Mouse (Mus musculus) forebrain, embryonic 11.5 days (tissue): Measurements from ENCODE around the gene Syna. TPM values are rescaled to one million over a fixed set of nuclear protein-coding genes. Genes with fewer than 3 reads are reported as not detected.

Experiments used
- ATAC-seq: fragments of 200-750 bp; cut with Nextera tagmentation; replicated peaks from 2 replicates; pipeline ENCODE4 v1.8.0; 2017; ENCODE audit warnings: moderate TSS enrichment; ENCODE audit not compliant: low FRiP score
- DNase-seq: peaks from one replicate; pipeline ENCODE4 v3.0.0-alpha.2; 2017; ENCODE audit warnings: low spot score
- H3K27ac ChIP-seq: fragments of 300-500 bp; sonication (generic); 2 replicates; pipeline ENCODE4 v1.5.1; 2014; ENCODE audit warnings: low read depth, low read length
- H3K27me3 ChIP-seq: fragments of 300-500 bp; sonication (generic); 2 replicates; pipeline ENCODE4 v1.6.1; 2014; ENCODE audit warnings: mild to moderate bottlenecking, low read length, mixed read lengths; ENCODE audit not compliant: control insufficient read depth, insufficient read depth
- H3K36me3 ChIP-seq: fragments of 300-500 bp; sonication (generic); 2 replicates; pipeline ENCODE4 v1.6.1; 2014; ENCODE audit warnings: mild to moderate bottlenecking, low read length, moderate library complexity, mixed read lengths; ENCODE audit not compliant: control insufficient read depth, insufficient read depth
- H3K4me1 ChIP-seq: fragments of 300-500 bp; sonication (generic); replicated peaks from 2 replicates; pipeline ENCODE4 v1.6.1; 2014; ENCODE audit warnings: low read length, mixed read lengths; ENCODE audit not compliant: control insufficient read depth, insufficient read depth
- H3K4me2 ChIP-seq: fragments of 300-500 bp; sonication (generic); 2 replicates; pipeline ENCODE4 v1.6.1; 2014; ENCODE audit warnings: low read depth, mild to moderate bottlenecking, low read length, moderate library complexity, mixed read lengths; ENCODE audit not compliant: severe bottlenecking
- H3K4me3 ChIP-seq: fragments of 300-500 bp; sonication (generic); 2 replicates; pipeline ENCODE4 v1.5.1; 2014; ENCODE audit warnings: low read depth, low read length
- H3K9ac ChIP-seq: fragments of 300-500 bp; sonication (generic); 2 replicates; pipeline ENCODE4 v1.6.1; 2014; ENCODE audit warnings: low read length
- H3K9me3 ChIP-seq: fragments of 300-500 bp; sonication (generic); 2 replicates; pipeline ENCODE4 v1.6.1; 2016; ENCODE audit warnings: low read length, mixed read lengths; ENCODE audit not compliant: control insufficient read depth
- WGBS: fragments of 180-500 bp; shearing (Covaris S2); extraction: QIAGEN DNeasy Blood & Tissue Kit; methylation state at CpG from one replicate; pipeline ENCODE4 v1.1.7; 2014; 5-methylcytosine and 5-hydroxymethylcytosine counted together
- polyA plus RNA-seq: library from polyadenylated mRNA; unstranded; fragments of >200 nt; fragmentation: Nextera tagmentation; extraction: Ambion mirVana; gene quantifications from 2 replicates; pipeline ENCODE4 v1.2.1, GENCODE M21; 2014

Gene Syna
- polyA plus RNA-seq, 1 experiment from 2014 or later = not detected

DNA sequence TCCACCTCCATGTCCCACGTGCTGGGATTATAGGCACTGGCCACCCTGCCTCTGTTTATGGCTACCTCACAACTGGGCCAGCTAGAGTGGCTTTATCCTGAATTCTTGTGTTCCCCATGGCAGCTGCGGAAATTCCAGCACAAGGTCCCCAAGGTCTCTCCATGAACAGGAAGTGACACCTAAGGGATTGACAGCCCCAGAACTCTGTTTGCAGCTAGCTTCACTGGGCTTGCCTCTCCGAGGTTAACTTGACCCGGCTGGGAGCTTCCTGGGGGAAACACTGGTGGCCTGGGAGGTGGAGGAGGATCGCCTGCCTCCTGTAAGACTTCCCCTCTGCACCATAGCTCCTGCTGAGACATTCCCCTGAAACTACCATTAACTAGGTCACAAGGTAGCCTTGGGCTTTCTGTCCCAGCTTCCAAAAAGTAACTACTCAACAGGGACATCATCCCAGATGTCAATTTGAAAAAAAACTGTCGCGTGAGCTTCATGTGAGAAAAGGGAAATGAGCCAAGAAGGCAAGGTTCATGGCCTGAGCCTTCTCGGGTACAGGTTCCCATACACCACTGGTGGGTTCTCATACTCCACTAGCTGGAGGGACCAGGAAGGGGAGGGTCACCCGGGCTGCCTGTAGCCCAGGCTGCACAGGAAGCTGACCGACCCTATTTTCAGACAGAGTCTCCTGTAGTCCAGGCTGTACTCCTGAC, 12.7 kb upstream of the Syna start:
- no peaks in the 10 kb centered on the region; the same call in 1 of the 2 replicates for H3K4me1 ChIP-seq
- no peak for DNase-seq
- no peaks in the 10 kb centered on the region for H3K9me3 ChIP-seq
- no peak for ATAC-seq
- no peaks in the 10 kb centered on the region for H3K36me3 ChIP-seq
- H3K27me3 ChIP-seq = no peaks in the 10 kb centered on the region
- 0 out of 2 replicates have a peak overlapping the region, but pooled peaks have one; percentile 38 for H3K4me3 ChIP-seq
- H3K27ac ChIP-seq = no peak overlapping the region
- H3K9ac ChIP-seq = no peak overlapping the region
- H3K4me2 ChIP-seq = peak overlapping the region; percentile 65
- WGBS = 48% methylated on average over 10 of the region's 10 CpGs

- H3K4me1 ChIP-seq = no peaks in the 10 kb centered on the region; the same call in 1 of the 2 replicates
- no peaks in the 10 kb centered on the region for H3K9me3 ChIP-seq
- peak overlapping the region; percentile 65 for H3K4me2 ChIP-seq
- H3K4me3 ChIP-seq = peak overlapping the region; percentile 38
- no peaks in the 10 kb centered on the region for H3K27me3 ChIP-seq
- H3K36me3 ChIP-seq = no peaks in the 10 kb centered on the region
- ATAC-seq = peak; percentile 67
- DNase-seq = peak; percentile 63
- H3K27ac ChIP-seq = no peak overlapping the region; the same call in 1 of the 2 replicates
- H3K9ac ChIP-seq = peak overlapping the region; percentile 55
- WGBS = 3% methylated on average over 23 of the region's 23 CpGs
Measured at GRCm38 (mm10) chr5:134571730-134572507, 11.9 kb upstream of the Syna start.

DNA sequence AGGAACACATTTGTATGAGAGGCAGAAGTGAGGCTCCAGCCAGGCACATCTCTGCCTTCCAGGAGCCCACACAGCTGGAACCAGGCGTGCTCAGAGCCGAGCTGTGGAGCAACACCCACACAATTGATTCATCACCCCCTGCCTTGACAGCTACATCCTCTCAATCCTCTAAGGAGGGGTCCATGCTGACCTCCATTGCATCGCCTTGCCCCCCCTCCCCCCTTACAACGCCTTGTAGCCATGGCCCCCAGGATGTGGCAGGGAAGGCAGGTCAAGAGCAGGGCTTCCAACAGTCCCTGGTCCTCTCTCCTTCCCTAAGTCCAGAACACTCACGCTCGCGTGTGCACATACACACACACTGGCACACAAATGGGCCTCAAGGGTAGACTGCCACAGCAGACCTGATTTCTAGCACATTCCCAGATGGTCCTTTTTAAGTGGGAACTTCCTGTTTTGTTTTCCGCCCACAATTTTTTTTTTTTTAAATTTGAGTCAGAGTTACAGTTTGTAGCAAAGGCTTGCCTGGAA, 9.1 kb upstream of the Syna start:
- Histone ChIP-seq H3K27ac (no peak overlapping the region), H3K36me3 (no peaks in the 10 kb centered on the region), H3K4me1 (no peaks in the 10 kb centered on the region; the same call in 1 of the 2 replicates), H3K4me3 (no peak overlapping the region), H3K4me2 (no peak overlapping the region), H3K9ac (no peak overlapping the region), H3K27me3 (no peaks in the 10 kb centered on the region), H3K9me3 (no peaks in the 10 kb centered on the region)
- ATAC-seq (no peak), DNase-seq (no peak)
- WGBS = 65% methylated on average over 8 of the region's 8 CpGs

DNA sequence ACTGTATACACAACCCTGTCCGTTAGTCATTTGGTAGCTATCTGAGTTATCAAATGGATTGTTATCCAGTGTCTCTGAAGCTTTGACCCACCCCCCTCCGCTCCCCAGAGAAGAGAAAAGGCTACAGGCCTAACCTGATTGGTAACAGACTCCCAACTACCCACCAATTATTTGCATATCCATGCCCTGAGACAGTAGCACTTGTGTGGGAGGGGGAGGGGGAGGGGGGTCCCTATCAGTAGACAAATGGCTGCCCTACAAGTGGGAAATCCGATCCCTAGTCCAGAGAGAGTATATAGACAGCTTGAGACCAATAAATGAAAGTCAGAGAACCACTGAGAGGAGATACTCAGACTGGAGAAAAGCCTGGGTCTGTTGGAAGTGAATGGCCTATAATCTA, 8.1 kb upstream of the Syna start:
- no peaks in the 10 kb centered on the region for H3K9me3 ChIP-seq
- no peak overlapping the region for H3K27ac ChIP-seq
- ATAC-seq = no peak
- no peak overlapping the region for H3K4me3 ChIP-seq
- H3K27me3 ChIP-seq = no peaks in the 10 kb centered on the region
- DNase-seq = no peak
- H3K4me1 ChIP-seq = no peaks in the 10 kb centered on the region; the same call in 1 of the 2 replicates
- H3K36me3 ChIP-seq = no peaks in the 10 kb centered on the region
- WGBS = 69% methylated on average over 3 of the region's 3 CpGs
- H3K9ac ChIP-seq = no peak overlapping the region
- no peak overlapping the region for H3K4me2 ChIP-seq

DNA sequence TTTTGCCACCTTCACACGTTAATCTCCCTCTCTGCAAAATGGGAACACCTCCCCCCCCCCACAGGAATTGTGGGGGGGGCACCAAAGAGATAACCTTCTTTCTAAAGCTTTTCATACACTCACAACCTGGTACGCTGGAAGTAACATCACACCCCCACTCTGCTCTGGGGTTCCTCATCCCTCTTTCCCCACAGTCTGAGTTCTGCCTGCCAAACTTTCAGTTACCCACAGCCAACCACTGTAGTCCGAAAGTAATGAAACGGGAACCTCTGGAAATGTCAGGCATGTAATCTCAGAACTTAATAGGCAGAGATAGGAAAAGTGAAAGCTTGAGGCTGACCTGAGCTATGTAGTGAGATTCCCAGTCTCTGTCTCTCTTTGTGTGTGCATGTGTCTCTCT, 7.5 kb upstream of the Syna start:
- Histone ChIP-seq H3K27me3 (no peaks in the 10 kb centered on the region), H3K4me3 (no peak overlapping the region), H3K9me3 (no peaks in the 10 kb centered on the region), H3K4me1 (no peaks in the 10 kb centered on the region; the same call in 1 of the 2 replicates), H3K36me3 (no peaks in the 10 kb centered on the region), H3K27ac (no peak overlapping the region), H3K4me2 (no peak overlapping the region), H3K9ac (no peak overlapping the region)
- DNase-seq (no peak), ATAC-seq (no peak)
- 84% methylated on average over 4 of the region's 4 CpGs for WGBS

- Histone ChIP-seq H3K27me3 (no peaks in the 10 kb centered on the region), H3K36me3 (no peaks in the 10 kb centered on the region), H3K27ac (no peak overlapping the region), H3K9me3 (no peaks in the 10 kb centered on the region), H3K4me3 (no peak overlapping the region), H3K4me1 (no peaks in the 10 kb centered on the region), H3K4me2 (no peak overlapping the region), H3K9ac (no peak overlapping the region)
- ATAC-seq (no peak), DNase-seq (no peak)
- 92% methylated on average over 6 of the region's 6 CpGs for WGBS
Measured at GRCm38 (mm10) chr5:134565696-134566095, 5.7 kb upstream of the Syna start.

DNA sequence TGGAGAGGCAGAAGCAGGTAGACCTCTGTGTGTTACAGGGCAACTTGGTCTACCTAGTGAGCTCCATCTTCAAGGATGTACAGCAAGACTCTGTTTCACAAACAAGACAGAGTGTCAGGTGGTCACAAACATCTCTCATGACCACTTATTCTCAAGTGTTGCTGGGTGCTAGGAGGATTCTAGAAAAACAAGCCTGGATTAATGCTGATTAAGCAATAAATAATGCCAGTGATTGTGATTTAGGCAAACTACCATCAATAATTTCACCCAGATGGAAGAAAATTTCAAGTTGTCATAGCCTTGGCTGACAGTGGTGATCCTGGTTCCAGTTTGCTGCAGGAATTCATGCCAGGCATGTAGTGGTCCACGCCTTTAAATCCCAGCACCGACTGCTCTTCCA, 4.3 kb upstream of the Syna start:
- H3K36me3 ChIP-seq = no peaks in the 10 kb centered on the region
- no peaks in the 10 kb centered on the region for H3K4me1 ChIP-seq
- DNase-seq = no peak
- H3K27ac ChIP-seq = no peak overlapping the region
- no peak for ATAC-seq
- H3K27me3 ChIP-seq = no peaks in the 10 kb centered on the region
- no peak overlapping the region for H3K4me3 ChIP-seq
- H3K9ac ChIP-seq = no peak overlapping the region
- H3K9me3 ChIP-seq = no peaks in the 10 kb centered on the region
- no peak overlapping the region for H3K4me2 ChIP-seq
- 95% methylated on average over 2 of the region's 2 CpGs for WGBS

GRCm38 (mm10) chr5:134560450-134561171, 640 bp upstream of the Syna start:
- no peaks in the 10 kb centered on the region for H3K9me3 ChIP-seq
- no peak overlapping the region for H3K27ac ChIP-seq
- H3K9ac ChIP-seq = no peak overlapping the region
- ATAC-seq = no peak
- H3K4me3 ChIP-seq = no peak overlapping the region
- no peaks in the 10 kb centered on the region for H3K36me3 ChIP-seq
- peaks cover 1% of the 10 kb centered on the region; the same call in 1 of the 2 replicates for H3K4me1 ChIP-seq
- WGBS = 83% methylated on average over 16 of the region's 16 CpGs
- H3K4me2 ChIP-seq = no peak overlapping the region
- no peaks in the 10 kb centered on the region for H3K27me3 ChIP-seq
- no peak for DNase-seq
